Mouse (Mus musculus) layer of hippocampus, adult 8-10 months (tissue): ENCODE results near the gene Pnn. TPM values are rescaled to one million over a fixed set of nuclear protein-coding genes. Genes with fewer than 3 reads are reported as not detected.

Experiments used
- DNase-seq, 2 experiments: peaks; one replicate each; pipeline ENCODE4 v3.0.0; 2022; ENCODE audit warnings: low spot score in 2 of 2
- total RNA-seq, 4 experiments: library from RNA; stranded (reverse); gene quantifications; 2 replicates each; pipeline ENCODE4 v1.2.4; 2022

Pnn gene
- total RNA-seq, 4 experiments from 2014 or later: 44.1 to 62.6 (median 55.0) TPM

- DNase-seq: no peak
These were observed 7.4 kb downstream of the Pnn start for GRCm38 (mm10) chr12:59074052-59074451.

- DNase-seq: no peak
These were observed 10.3 kb downstream of the Pnn start for GRCm38 (mm10) chr12:59076996-59077395.

- no peak for DNase-seq
These were observed 11.2 kb downstream of the Pnn start for GRCm38 (mm10) chr12:59077883-59078282.

GRCm38 (mm10) chr12:59080461-59080860 lies 13.8 kb downstream of the Pnn start:
- DNase-seq: no peak

GRCm38 (mm10) chr12:59084446-59084845 lies 17.8 kb downstream of the Pnn start:
- no peak for DNase-seq

GRCm38 (mm10) chr12:59086171-59086570 lies 19.5 kb downstream of the Pnn start:
- no peak for DNase-seq

GRCm38 (mm10) chr12:59093543-59093942 lies 26.9 kb downstream of the Pnn start:
- no peak for DNase-seq

- DNase-seq: no peak
These were observed 28.7 kb downstream of the Pnn start, which contains the start of gene Mia2 for GRCm38 (mm10) chr12:59095104-59096025. Mia2 (plus strand) TSS chr12:59095799.

- DNase-seq: no peak
These were observed 38.1 kb downstream of the Pnn start for GRCm38 (mm10) chr12:59104771-59105170.

- DNase-seq: no peak
These were observed 39.2 kb downstream of the Pnn start for GRCm38 (mm10) chr12:59105914-59106313.

- DNase-seq: no peak
These were observed 39.8 kb downstream of the Pnn start for GRCm38 (mm10) chr12:59106491-59106890.

- no peak for DNase-seq
These were observed 41.2 kb downstream of the Pnn start for GRCm38 (mm10) chr12:59107926-59108325.

GRCm38 (mm10) chr12:59117184-59117583 lies 50.5 kb downstream of the Pnn start:
- DNase-seq: no peak

Other genes starting within 250 kb of the Pnn start
- 100 to 1,000 TPM in 2 of 4 experiments, 10 to 100 TPM in 2; 90.2 to 114 (median 101) TPM for gene Sec23a, start 54.9 kb upstream of the Pnn start, total RNA-seq
- gene Gemin2, start 53.5 kb upstream of the Pnn start, total RNA-seq: 1 to 10 TPM; 6.8 to 9.9 (median 9.1) TPM
- gene Trappc6b, start 5.4 kb upstream of the Pnn start, total RNA-seq: 100 to 1,000 TPM; 101 to 109 (median 106) TPM
- gene Mia2, start 28.9 kb downstream of the Pnn start, total RNA-seq: 10 to 100 TPM; 47.8 to 51.6 (median 49.6) TPM
- gene Fbxo33, start 152.8 kb downstream of the Pnn start, total RNA-seq: 10 to 100 TPM; 49.3 to 71.1 (median 61.7) TPM